Mouse (Mus musculus) stomach, embryonic 15.5 days (tissue): Measurements from ENCODE around the gene Vcp. TPM values are rescaled to one million over a fixed set of nuclear protein-coding genes. Genes with fewer than 3 reads are reported as not detected.
"Not testable (repeated sequence)": the region's sequence is repeated elsewhere in the genome, so short reads cannot be mapped to it uniquely, and the experiment has no call there.

ENCODE experiments used
- ATAC-seq: fragments of 200-750 bp; cut with Nextera tagmentation; 2 replicates; pipeline ENCODE4 v1.8.0; 2017; ENCODE audit warnings: low read depth, moderate number of reproducible peaks, moderate TSS enrichment; ENCODE audit not compliant: insufficient read depth, low FRiP score
- H3K27ac ChIP-seq: fragments of 300-500 bp; sonication (generic); 2 replicates; pipeline ENCODE4 v1.5.1; 2015; ENCODE audit warnings: mild to moderate bottlenecking, inconsistent platforms
- H3K27me3 ChIP-seq: fragments of 300-500 bp; sonication (generic); replicated peaks from 2 replicates; pipeline ENCODE4 v1.6.1; 2015; ENCODE audit warnings: inconsistent platforms
- H3K36me3 ChIP-seq: fragments of 300-500 bp; sonication (generic); 2 replicates; pipeline ENCODE4 v1.6.1; 2015; ENCODE audit warnings: inconsistent platforms
- H3K4me1 ChIP-seq: fragments of 300-500 bp; sonication (generic); 2 replicates; pipeline ENCODE4 v1.6.1; 2015; ENCODE audit warnings: inconsistent platforms
- H3K4me2 ChIP-seq: fragments of 300-500 bp; sonication (generic); 2 replicates; pipeline ENCODE4 v1.6.1; 2015; ENCODE audit warnings: mild to moderate bottlenecking, inconsistent platforms
- H3K4me3 ChIP-seq: fragments of 300-500 bp; sonication (generic); replicated peaks from 2 replicates; pipeline ENCODE4 v1.5.1; 2015; ENCODE audit warnings: inconsistent platforms
- H3K9ac ChIP-seq: fragments of 300-500 bp; sonication (generic); 2 replicates; pipeline ENCODE4 v1.6.1; 2015; ENCODE audit warnings: inconsistent platforms
- H3K9me3 ChIP-seq: fragments of 300-500 bp; sonication (generic); 2 replicates; pipeline ENCODE4 v1.6.1; 2016; ENCODE audit warnings: inconsistent platforms
- WGBS: fragments of 180-500 bp; shearing (Covaris S2); methylation state at CpG from one replicate; pipeline ENCODE4 v1.1.7; 2015; 5-methylcytosine and 5-hydroxymethylcytosine counted together
- polyA plus RNA-seq: library from polyadenylated mRNA; unstranded; fragments of >200 nt; fragmentation: Nextera tagmentation; extraction: Ambion mirVana; gene quantifications from 2 replicates; pipeline ENCODE4 v1.2.1, GENCODE M21; 2015

Gene Vcp
- polyA plus RNA-seq, 1 experiment from 2014 or later, result 430 TPM

DNA sequence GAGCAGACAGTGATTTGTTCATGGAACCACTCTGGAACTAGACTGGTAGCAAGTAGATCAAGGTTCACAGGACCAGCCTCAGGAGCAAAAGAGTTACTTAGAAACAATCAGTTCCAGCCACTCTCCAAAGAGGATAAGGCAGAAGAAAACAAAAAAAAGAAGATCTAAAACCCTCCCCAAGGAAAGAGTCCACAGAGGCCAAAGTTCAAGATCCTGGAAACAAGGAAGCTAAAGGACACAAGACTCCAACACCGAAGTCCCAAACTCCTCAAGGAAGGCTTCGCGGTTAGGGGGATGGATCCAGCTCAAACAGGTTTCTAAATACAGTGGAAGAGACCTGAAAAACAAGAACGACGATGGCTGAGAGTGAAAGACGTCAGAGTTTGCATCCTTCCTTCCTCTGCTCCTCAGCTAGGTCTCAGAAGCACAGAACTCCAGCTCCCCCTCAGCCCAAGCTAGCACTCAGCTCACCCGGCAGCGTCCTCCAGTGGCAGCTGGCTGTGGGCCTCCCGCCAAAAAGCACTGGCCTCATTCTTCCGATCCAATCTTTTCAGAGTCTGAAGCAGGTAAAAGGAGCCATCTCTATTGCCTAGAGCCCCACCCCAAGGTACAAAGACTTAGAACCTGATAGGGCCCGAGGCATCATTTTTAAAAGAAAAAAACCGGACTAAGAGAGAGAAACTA, 2.6 kb upstream of the Vcp start:
- Histone ChIP-seq H3K27me3 (no peaks in the 10 kb centered on the region), H3K4me1 (peaks cover 7% of the 10 kb centered on the region), H3K9ac (no peak overlapping the region), H3K4me2 (no peak overlapping the region), H3K9me3 (no peaks in the 10 kb centered on the region), H3K36me3 (no peaks in the 10 kb centered on the region), H3K4me3 (no peak overlapping the region), H3K27ac (no peak overlapping the region)
- WGBS, result 79% methylated on average over 12 of the region's 12 CpGs
- ATAC-seq, result no peak

DNA sequence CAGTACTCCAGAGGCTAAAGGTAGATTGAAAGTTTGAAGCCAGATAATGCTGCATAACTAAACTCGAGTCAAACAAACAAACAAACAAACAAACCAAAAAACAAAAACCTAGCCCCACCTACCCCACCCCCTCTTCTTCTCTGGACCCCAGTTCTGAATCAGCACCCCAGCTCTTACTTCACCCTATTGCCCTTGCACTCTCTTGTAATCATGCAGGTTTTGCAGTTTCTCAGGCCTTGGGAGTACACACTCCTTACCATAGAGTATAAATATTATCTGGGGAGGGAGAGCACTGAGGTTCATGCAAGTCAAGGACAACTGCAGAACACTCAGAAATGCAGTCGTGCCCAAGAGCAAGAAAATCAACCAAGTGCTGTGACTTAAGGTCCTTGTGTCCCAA, 965 bp upstream of the Vcp start:
- H3K27me3 ChIP-seq, result no peaks in the 10 kb centered on the region
- H3K4me2 ChIP-seq, result no peak overlapping the region
- H3K27ac ChIP-seq, result no peak overlapping the region
- no peak overlapping the region for H3K4me3 ChIP-seq
- WGBS, result 87% methylated on average over 2 of the region's 2 CpGs
- H3K4me1 ChIP-seq, result peaks cover 9% of the 10 kb centered on the region
- H3K9me3 ChIP-seq, result no peaks in the 10 kb centered on the region
- H3K36me3 ChIP-seq, result no peaks in the 10 kb centered on the region
- ATAC-seq, result no peak
- H3K9ac ChIP-seq, result no peak overlapping the region

DNA sequence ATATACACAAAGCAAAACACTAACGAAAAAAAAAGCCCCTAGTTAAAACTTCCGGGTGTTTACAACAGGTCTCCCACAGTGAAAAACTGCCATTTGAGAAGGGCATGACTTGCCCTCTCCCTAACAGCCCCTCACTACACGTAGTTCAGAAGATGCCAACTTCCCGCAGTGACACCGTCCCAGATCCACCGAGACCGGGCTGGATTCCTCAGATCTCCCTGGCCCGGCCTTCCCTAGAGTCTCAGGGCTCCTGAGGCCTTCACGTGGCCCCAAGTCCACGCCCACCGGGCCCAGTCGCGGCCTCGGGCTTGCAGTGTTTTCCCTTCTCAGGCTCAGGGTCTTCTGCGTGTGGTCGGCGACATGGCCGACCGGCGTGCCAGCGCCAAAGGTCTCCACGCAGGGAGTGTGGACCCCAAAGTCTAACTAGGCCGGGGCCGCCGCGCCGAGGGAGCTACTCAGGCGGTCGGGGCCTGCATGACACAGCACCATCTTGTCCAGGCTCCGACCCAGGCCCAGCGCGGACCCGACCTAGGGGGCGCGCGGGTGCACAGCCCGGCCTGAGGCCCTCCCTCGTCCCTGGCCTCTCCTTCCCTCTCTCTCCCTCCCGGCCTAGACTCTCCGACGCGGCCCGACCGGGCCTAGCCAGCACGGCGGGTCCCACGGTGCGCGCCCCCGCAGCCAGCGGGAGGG, 711 bp downstream of the Vcp start:
- H3K27me3 ChIP-seq, result no peaks in the 10 kb centered on the region
- peak; percentile 70 for ATAC-seq
- peak overlapping the region; percentile 60 for H3K4me2 ChIP-seq
- peak overlapping the region; percentile 97 for H3K9ac ChIP-seq
- H3K4me1 ChIP-seq, result peaks cover 9% of the 10 kb centered on the region
- peak overlapping the region; percentile 99 for H3K27ac ChIP-seq
- H3K9me3 ChIP-seq, result no peaks in the 10 kb centered on the region
- H3K36me3 ChIP-seq, result peaks cover 6% of the 10 kb centered on the region; the same call in 1 of the 2 replicates
- H3K4me3 ChIP-seq, result peak overlapping the region; percentile 67
- under 1% methylated on average over 51 of the region's 51 CpGs for WGBS

DNA sequence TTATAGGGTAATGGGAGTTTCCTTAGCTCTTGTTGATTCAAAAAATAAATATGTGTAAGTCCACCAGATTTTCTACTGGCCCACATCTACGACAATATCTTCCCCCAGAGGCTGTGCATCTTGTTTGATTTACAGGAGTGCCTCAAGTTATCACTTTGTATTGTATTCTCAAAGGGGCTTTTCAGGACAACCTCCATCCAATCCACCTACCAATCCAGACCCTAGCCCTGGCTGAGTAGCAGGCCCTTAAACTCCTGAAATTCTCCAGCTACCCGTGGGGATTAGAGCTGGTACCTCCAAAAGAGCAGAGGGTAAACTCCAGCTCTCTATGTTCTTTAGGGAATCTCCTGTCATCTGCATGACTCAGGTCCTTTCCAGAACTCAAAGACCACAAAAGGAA, 2.3 kb downstream of the Vcp start:
- Histone ChIP-seq H3K4me2 (peak overlapping the region; percentile 60), H3K4me3 (peak overlapping the region; percentile 67), H3K4me1 (peaks cover 9% of the 10 kb centered on the region), H3K9ac (no peak overlapping the region), H3K27ac (no peak overlapping the region), H3K27me3 (no peaks in the 10 kb centered on the region), H3K36me3 (peaks cover 16% of the 10 kb centered on the region), H3K9me3 (no peaks in the 10 kb centered on the region)
- ATAC-seq, result no peak
- WGBS, result 46% methylated on average over 2 of the region's 2 CpGs

DNA sequence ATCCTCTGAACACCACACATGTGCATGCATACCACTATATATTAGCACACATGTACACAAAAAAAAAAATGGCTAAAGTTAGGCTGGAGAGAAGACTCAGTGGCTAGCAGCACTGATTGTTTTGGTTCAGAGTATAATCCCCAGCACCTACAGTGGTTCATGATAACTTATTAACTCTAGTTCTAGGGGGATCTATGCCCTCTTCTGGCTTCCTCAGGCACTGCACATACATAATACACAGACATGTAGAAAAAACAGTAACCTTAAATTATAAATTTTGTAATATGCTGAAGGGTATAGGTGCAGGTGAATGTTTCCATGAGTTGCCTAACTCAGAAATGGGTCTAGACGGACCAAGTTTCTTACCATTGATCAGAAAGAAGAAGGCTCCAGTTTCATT, 12.0 kb downstream of the Vcp start:
- Histone ChIP-seq H3K4me2 (no peak overlapping the region), H3K9me3 (no peaks in the 10 kb centered on the region), H3K9ac (no peak overlapping the region), H3K27me3 (no peaks in the 10 kb centered on the region), H3K4me3 (no peak overlapping the region), H3K27ac (no peak overlapping the region), H3K36me3 (peaks cover 71% of the 10 kb centered on the region), H3K4me1 (no peaks in the 10 kb centered on the region)
- no peak for ATAC-seq
- 65% methylated on average over 1 of the region's 1 CpGs for WGBS

DNA sequence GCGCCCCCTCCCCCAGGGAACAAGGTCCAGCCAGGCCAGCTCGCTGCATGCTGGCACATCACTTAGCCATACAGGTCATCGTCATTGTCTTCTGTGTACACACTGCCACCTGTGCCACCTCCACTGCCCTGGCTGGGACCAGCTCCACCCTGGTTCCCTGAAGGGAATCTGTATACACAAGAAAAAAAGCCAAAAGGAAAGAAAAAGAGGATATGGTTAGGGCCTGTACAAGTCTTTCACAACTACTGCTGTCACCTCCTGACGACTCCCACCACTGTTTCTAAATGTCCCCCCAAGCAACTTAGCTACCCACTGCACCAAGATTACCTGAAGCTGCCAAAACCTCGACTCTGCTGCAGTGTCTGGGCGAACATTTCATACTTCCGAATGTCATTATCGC, 19.8 kb downstream of the Vcp start:
- WGBS, result 89% methylated on average over 8 of the region's 8 CpGs
- H3K27me3 ChIP-seq, H3K4me1 ChIP-seq, H3K9me3 ChIP-seq, H3K4me3 ChIP-seq, H3K27ac ChIP-seq, H3K4me2 ChIP-seq, ATAC-seq, H3K9ac ChIP-seq: not testable (repeated sequence)
- peaks cover 40% of the 10 kb centered on the region for H3K36me3 ChIP-seq

DNA sequence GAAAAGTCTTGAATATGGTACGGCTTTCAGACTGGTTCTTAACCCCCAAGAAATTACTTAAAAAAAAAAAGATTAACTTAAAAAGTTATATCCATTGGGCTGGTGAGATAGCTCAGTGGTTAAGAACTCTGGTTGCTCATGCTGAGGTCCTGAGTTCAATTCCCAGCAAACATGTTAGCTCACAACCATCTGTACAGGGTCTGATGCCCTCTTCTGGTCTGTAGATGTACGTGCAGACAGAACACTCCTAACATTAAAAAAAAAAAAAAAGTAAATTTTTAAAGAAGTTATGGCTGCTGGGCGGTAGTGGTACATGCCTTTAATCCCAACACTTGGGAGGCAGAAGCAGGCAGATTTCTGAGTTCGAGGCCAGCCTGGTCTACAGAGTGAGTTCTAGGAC, 22.2 kb downstream of the Vcp start:
- H3K27ac ChIP-seq, result no peak overlapping the region
- no peaks in the 10 kb centered on the region for H3K9me3 ChIP-seq
- no peak overlapping the region for H3K4me2 ChIP-seq
- H3K36me3 ChIP-seq, result peaks cover 20% of the 10 kb centered on the region; the same call in 1 of the 2 replicates
- no peaks in the 10 kb centered on the region for H3K4me1 ChIP-seq
- H3K4me3 ChIP-seq, result no peak overlapping the region
- no peaks in the 10 kb centered on the region for H3K27me3 ChIP-seq
- no peak overlapping the region for H3K9ac ChIP-seq
- no peak for ATAC-seq
- 91% methylated on average over 4 of the region's 4 CpGs for WGBS

DNA sequence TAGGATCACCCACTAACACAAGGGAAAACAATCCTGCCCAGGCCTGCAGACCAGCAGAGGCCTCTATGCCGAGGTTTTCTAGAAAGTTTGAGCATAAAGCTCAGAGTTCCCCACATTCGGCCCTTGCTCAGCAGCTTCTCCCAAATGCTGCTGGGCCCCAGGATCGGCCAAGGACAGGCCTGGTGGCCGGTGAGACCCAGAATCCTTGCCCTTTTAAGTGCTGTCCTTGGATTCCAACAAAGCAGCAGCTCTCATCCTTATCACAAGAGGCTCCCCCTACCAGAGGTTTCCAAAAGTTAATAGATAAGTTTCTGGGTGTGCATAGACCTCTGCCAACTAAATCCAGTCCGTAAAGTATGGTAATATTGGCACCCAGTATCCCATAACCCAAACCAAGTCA, 26.4 kb downstream of the Vcp start:
- no peak for ATAC-seq
- Histone ChIP-seq H3K4me1 (no peaks in the 10 kb centered on the region), H3K36me3 (peaks cover 7% of the 10 kb centered on the region; the same call in 1 of the 2 replicates), H3K27ac (no peak overlapping the region), H3K9ac (no peak overlapping the region), H3K27me3 (no peaks in the 10 kb centered on the region), H3K9me3 (no peaks in the 10 kb centered on the region), H3K4me3 (no peak overlapping the region), H3K4me2 (no peak overlapping the region)
- WGBS, result 74% methylated on average over 5 of the region's 5 CpGs

DNA sequence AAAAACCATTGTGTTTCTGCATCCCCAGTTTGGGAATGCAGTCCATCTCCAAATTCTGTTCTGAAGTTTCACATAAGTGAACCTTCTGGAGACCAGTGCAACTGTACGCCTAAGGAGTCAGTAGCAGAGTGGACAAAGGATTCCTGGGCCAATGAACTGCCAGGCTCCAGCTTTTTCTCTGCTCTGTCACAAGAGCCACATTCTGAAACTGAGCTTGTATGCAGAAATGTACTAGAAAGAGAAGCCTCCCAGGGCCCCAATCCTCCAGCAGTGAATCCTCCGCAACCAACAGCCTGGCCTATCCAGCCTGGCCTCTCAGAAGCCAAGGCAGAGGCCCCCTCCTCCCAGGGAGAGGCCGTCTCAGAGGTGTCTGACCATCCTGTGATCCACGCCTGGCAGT, 27.4 kb downstream of the Vcp start:
- H3K4me1 ChIP-seq, result no peaks in the 10 kb centered on the region
- 76% methylated on average over 4 of the region's 4 CpGs for WGBS
- H3K36me3 ChIP-seq, result no peaks in the 10 kb centered on the region
- H3K4me3 ChIP-seq, result no peak overlapping the region
- no peak overlapping the region for H3K27ac ChIP-seq
- H3K9ac ChIP-seq, result no peak overlapping the region
- ATAC-seq, result no peak
- H3K27me3 ChIP-seq, result no peaks in the 10 kb centered on the region
- no peak overlapping the region for H3K4me2 ChIP-seq
- no peaks in the 10 kb centered on the region for H3K9me3 ChIP-seq

DNA sequence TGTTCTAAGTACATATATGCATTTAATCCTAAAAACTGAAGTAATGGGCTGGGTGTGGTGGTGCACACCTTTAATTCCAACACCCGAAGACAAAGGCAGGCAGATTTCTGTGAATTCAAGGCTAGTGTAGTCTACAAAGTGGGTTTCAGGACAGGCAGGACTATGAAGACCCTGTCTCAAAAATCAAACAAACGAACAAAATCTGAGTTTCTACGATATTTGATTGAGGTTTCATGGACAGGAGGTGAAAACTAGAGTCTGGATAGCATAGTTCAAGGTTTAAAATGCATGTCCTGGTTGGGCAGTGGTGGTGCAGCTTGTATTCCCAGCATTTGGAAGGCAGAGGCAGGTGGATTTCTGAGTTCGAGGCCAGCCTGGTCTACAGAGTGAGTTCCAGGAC, 31.0 kb downstream of the Vcp start, which contains the start of gene 1700022I11Rik:
TSS of gene 1700022I11Rik (plus strand) at position 301 of the 400 bp plus-strand sequence.
- Histone ChIP-seq H3K4me2 (no peak within 1 kb of the TSS), H3K27ac (no peak within 1 kb of the TSS), H3K9ac (no peak within 1 kb of the TSS), H3K36me3 (no peaks in the 10 kb centered on the region), H3K27me3 (no peaks in the 10 kb centered on the region), H3K4me1 (0 out of 2 replicates have a peak, but pooled peaks cover 5% of the 10 kb centered on the region), H3K4me3 (no peak within 1 kb of the TSS), H3K9me3 (no peaks in the 10 kb centered on the region)
- no peak for ATAC-seq
- 84% methylated on average over 4 of the region's 4 CpGs for WGBS

DNA sequence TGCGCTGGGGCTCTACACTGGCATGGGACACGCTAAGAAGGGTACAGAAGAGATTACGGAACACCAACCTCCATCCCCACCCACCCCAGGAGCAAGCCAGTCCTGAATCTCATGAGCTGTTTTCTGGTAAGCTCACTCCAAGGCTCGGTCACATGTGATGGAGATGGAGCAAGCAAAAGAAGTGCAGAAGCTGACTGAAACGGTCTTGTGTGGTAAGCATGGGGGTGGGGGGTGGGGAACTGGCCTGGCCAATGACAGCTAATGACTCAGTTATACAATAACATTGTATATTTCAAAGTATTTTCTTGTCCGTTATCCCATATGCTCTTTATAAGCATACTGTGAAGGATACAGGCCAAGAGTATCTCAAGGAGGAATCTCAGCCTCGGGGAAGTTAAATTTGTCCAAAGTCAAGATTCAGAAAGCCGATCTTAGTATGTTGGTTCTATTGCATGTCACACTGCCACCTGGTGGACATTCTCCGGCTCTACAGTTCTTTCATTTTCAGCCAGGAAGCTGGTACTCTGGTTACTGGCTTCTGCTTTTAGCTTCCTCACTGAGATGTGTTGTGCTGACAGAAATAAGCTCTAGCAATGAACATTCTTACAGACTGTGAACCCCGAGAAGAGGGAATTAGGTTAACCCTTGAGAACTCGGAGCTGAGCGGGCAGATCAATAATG, 35.1 kb downstream of the Vcp start:
- H3K27me3 ChIP-seq, result no peaks in the 10 kb centered on the region
- peak overlapping the region; percentile 32 for H3K4me2 ChIP-seq
- no peak overlapping the region for H3K27ac ChIP-seq
- H3K9ac ChIP-seq, result no peak overlapping the region
- 13% methylated on average over 12 of the region's 12 CpGs for WGBS
- no peak overlapping the region for H3K4me3 ChIP-seq
- H3K9me3 ChIP-seq, result no peaks in the 10 kb centered on the region
- no peak for ATAC-seq
- 0 out of 2 replicates have a peak, but pooled peaks cover 5% of the 10 kb centered on the region for H3K4me1 ChIP-seq
- H3K36me3 ChIP-seq, result no peaks in the 10 kb centered on the region

DNA sequence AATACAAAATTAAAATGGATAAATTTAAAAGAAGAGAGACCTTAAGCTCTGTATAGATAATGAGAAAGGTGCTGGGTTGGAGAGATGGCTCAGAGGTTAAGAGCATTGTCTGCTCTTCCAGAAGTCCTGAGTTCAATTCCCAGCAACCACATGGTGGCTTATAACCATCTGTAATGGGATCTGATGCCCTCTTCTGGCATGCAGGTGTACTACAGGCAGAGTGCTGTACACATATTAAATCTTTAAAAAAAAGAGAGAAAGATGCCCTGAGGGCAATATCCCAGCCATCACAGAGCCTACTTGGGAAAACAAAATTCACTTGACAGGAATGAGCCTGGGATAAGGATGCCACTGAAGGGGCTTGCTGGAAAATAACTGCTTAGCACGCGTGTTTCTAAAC, 36.8 kb downstream of the Vcp start:
- H3K4me1 ChIP-seq, result 0 out of 2 replicates have a peak, but pooled peaks cover 5% of the 10 kb centered on the region
- ATAC-seq, result no peak
- H3K27ac ChIP-seq, result no peak overlapping the region
- no peaks in the 10 kb centered on the region for H3K27me3 ChIP-seq
- no peaks in the 10 kb centered on the region for H3K9me3 ChIP-seq
- H3K4me2 ChIP-seq, result no peak overlapping the region
- H3K9ac ChIP-seq, result no peak overlapping the region
- no peaks in the 10 kb centered on the region for H3K36me3 ChIP-seq
- WGBS, result 86% methylated on average over 2 of the region's 2 CpGs
- H3K4me3 ChIP-seq, result no peak overlapping the region
